Mouse (Mus musculus): ENCODE results near the gene Fbxo3.

- TF ChIP-seq CTCF (IDR thresholded peaks at IDR 0.05; ENCODE audit: low read depth, low read length), result no peak
- TF ChIP-seq POLR2A (IDR thresholded peaks at IDR 0.05; ENCODE audit: extremely low read depth, insufficient read depth, low read length), result no peak
Measured at GRCm38 (mm10) chr2:103989724-103990123, 37.8 kb upstream of the Fbxo3 start.

Measured in liver, adult 2 months (tissue).